Mouse (Mus musculus) lung, embryonic 14.5 days (tissue): ENCODE data around the gene Ccdc82. TPM values are rescaled to one million over a fixed set of nuclear protein-coding genes. Genes with fewer than 3 reads are reported as not detected.

Experiments used
- ATAC-seq: fragments of 200-750 bp; cut with Nextera tagmentation; 2 replicates; pipeline ENCODE4 v1.8.0; 2017; ENCODE audit warnings: mild to moderate bottlenecking, moderate TSS enrichment, moderate library complexity; ENCODE audit not compliant: insufficient read depth
- DNase-seq: peaks from one replicate; pipeline ENCODE4 v3.0.0-alpha.2; 2015
- H3K27ac ChIP-seq: fragments of 300-500 bp; sonication (generic); 2 replicates; pipeline ENCODE4 v1.5.1; 2014; ENCODE audit warnings: low read depth, mild to moderate bottlenecking, moderate library complexity
- H3K27me3 ChIP-seq: fragments of 300-500 bp; sonication (generic); 2 replicates; pipeline ENCODE4 v1.6.1; 2014; ENCODE audit warnings: low read length, control low read depth; ENCODE audit not compliant: insufficient read depth
- H3K36me3 ChIP-seq: fragments of 300-500 bp; sonication (generic); 2 replicates; pipeline ENCODE4 v1.6.1; 2014; ENCODE audit warnings: control low read depth; ENCODE audit not compliant: insufficient read depth
- H3K4me1 ChIP-seq: fragments of 300-500 bp; sonication (generic); 2 replicates; pipeline ENCODE4 v1.6.1; 2014; ENCODE audit warnings: antibody characterized with exemption, control low read depth; ENCODE audit not compliant: insufficient read depth
- H3K4me2 ChIP-seq: fragments of 300-500 bp; sonication (generic); 2 replicates; pipeline ENCODE4 v1.6.1; 2014; ENCODE audit warnings: mild to moderate bottlenecking
- H3K4me3 ChIP-seq: fragments of 300-500 bp; sonication (generic); 2 replicates; pipeline ENCODE4 v1.5.1; 2014; ENCODE audit warnings: low read depth, low read length
- H3K9ac ChIP-seq: fragments of 300-500 bp; sonication (generic); 2 replicates; pipeline ENCODE4 v1.6.1; 2014
- H3K9me3 ChIP-seq: fragments of 300-500 bp; sonication (generic); 2 replicates; pipeline ENCODE4 v1.6.1; 2016; ENCODE audit warnings: low read depth, low read length, control low read depth
- CTCF ChIP-seq: IDR thresholded peaks from 2 replicates; pipeline ENCODE4 v1.5.1; 2016; ENCODE audit warnings: antibody characterized with exemption, low read depth
- WGBS: fragments of 180-500 bp; shearing (Covaris S2); extraction: QIAGEN DNeasy Blood & Tissue Kit; methylation state at CpG from one replicate; pipeline ENCODE4 v1.1.7; 2014; 5-methylcytosine and 5-hydroxymethylcytosine counted together
- polyA plus RNA-seq: library from polyadenylated mRNA; unstranded; fragments of >200 nt; fragmentation: Nextera tagmentation; extraction: Ambion mirVana; gene quantifications from 2 replicates; pipeline ENCODE4 v1.2.1, GENCODE M21; 2014

Ccdc82 gene
- polyA plus RNA-seq, 1 experiment from 2014 or later, result 14.7 TPM

DNA sequence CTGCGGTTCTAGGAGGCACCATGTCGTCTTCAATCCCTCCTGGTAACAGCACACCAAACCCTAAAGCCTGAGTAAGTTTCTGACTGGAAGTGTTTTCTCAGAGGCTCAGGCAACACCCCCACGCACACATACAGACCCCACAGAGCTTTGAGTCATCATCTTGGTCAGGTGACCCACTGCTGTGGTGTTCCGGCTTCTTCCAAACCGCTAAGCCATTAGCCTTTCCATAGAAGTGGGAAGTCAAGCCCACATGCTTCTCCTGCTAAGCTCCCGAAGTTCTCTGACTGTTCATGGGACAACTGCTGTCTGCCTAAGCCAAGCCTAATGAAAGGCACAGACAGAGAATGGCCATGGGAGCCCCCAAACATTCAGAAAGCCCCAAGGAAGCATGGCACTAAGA, 52.4 kb downstream of the Ccdc82 start:
- peaks cover 40% of the 10 kb centered on the region for H3K4me1 ChIP-seq
- no peaks in the 10 kb centered on the region for H3K36me3 ChIP-seq
- TF ChIP-seq CTCF, result no peak
- no peak overlapping the region for H3K27ac ChIP-seq
- no peak for ATAC-seq
- peak overlapping the region; percentile 98 for H3K4me2 ChIP-seq
- 76% methylated on average over 6 of the region's 6 CpGs for WGBS
- H3K4me3 ChIP-seq, result peak overlapping the region; percentile 66
- no peaks in the 10 kb centered on the region for H3K27me3 ChIP-seq
- no peak for DNase-seq
- H3K9me3 ChIP-seq, result no peaks in the 10 kb centered on the region
- H3K9ac ChIP-seq, result no peak overlapping the region

DNA sequence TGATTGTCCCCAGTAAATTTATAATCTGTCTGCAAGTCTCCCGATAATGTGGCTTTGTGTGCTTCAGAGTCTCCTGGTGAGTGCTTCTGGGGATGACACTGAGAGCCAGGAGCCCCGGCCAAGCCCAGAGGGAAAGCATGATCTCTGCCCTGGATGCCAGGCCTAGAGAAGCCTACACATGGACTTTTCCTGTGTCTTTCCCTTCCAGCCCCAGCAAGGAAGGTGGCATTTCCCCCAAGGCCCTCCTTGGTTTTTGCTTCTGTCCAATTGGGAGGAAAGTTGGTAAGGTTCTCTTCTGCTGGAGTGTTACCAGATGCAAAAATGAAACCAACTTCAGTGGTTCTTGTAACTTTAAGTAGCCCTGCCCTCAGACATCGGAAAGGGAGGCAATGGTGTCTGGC, 53.3 kb downstream of the Ccdc82 start:
- peak overlapping the region; percentile 66 for H3K4me3 ChIP-seq

DNA sequence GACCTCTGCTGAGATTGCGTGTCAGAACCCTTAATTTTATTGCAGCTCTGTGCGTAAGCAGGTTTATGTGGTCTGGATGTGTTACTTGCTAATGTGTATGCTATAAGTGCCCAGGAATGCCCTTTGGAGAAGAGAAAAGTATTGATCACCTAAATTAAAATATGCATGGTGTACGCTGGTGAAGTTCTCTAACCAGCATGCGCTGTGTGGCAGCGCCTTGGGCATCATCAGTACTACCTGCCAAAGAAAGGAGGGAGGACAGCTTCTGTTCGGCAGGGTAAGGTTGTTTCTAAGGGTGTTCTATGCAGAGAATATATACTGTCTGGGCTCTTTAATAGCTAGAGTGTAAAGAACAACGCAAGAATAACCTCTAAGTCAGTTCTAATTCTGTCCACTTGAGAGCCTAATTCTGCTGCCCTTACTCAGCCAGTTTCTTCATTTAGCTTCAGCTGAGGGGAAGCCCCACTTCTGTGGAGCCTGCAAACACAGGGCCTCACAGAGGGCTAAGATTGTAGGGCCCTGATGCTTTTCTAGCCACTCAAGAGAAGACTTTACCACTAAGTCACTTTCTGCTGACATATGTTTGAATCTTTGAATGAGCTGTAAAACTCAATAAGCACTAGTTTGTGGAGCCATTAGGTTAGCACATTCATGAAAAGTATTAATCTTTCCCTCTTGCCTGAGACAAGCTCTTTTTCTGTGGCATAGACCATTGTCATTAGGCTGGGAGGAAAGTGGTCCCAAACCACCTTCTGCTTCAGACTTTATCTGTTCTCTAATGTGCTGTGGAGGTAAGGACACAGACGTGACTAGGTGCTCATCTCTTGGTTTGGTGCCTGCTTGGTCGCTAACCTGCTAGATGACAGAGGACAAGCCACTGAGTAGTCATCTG, 54.4 kb downstream of the Ccdc82 start:
- Histone ChIP-seq H3K27ac (no peak overlapping the region), H3K4me2 (peak overlapping the region; percentile 98), H3K9ac (0 out of 2 replicates have a peak overlapping the region, but pooled peaks have one; percentile 10), H3K36me3 (no peaks in the 10 kb centered on the region), H3K4me1 (peaks cover 44% of the 10 kb centered on the region), H3K9me3 (no peaks in the 10 kb centered on the region), H3K27me3 (no peaks in the 10 kb centered on the region), H3K4me3 (no peak overlapping the region)
- DNase-seq, result peak; percentile 29
- TF ChIP-seq CTCF, result no peak
- no peak for ATAC-seq
- WGBS, result 74% methylated on average over 9 of the region's 9 CpGs

More for the DNA sequence above, 53.3 kb downstream of the Ccdc82 start:
- no peak for DNase-seq
- Histone ChIP-seq H3K4me1 (peaks cover 44% of the 10 kb centered on the region), H3K36me3 (no peaks in the 10 kb centered on the region), H3K9me3 (no peaks in the 10 kb centered on the region), H3K27me3 (no peaks in the 10 kb centered on the region), H3K9ac (peak overlapping the region; percentile 10; the same call in 1 of the 2 replicates), H3K4me2 (peak overlapping the region; percentile 98), H3K27ac (no peak overlapping the region)
- 36% methylated on average over 3 of the region's 3 CpGs for WGBS
- no peak for ATAC-seq
- TF ChIP-seq CTCF, result no peak

DNA sequence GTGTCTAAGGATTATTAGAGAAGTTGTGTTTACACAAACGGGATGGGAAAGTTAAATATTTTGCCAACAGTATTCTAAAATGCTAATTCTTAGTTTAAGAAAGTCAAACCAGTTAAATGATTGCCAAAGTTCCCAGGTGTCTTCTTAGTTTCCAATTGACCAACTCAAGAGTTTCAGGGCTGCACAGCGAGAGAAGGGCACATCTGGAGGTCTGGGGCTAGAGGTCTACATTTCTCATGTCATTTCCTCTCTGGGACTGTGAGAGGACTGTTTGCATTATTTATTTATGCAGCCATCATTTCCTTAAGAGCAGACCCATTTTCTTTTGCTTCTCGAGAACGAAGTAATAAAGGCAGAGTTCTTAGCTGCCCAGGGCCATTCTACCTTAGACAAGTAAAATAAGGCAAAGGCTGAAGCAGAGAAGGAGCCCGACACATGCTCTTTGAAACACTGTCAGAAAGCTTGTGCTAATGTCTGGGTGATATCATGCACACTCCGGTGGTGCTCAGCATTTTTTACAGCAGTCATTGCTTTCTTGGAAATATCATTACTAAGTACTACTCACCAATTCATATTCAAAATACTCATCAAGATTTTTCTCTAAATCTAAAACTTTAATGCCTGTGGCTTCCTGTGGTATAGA, 55.5 kb downstream of the Ccdc82 start:
- Histone ChIP-seq H3K4me1 (peaks cover 44% of the 10 kb centered on the region), H3K27me3 (no peaks in the 10 kb centered on the region), H3K4me2 (peak overlapping the region; percentile 98; the same call in 1 of the 2 replicates), H3K4me3 (no peak overlapping the region), H3K27ac (no peak overlapping the region), H3K9me3 (no peaks in the 10 kb centered on the region), H3K36me3 (no peaks in the 10 kb centered on the region), H3K9ac (no peak overlapping the region)
- DNase-seq (no peak), ATAC-seq (no peak)
- WGBS, result 37% methylated on average over 6 of the region's 6 CpGs
- TF ChIP-seq CTCF, result no peak

DNA sequence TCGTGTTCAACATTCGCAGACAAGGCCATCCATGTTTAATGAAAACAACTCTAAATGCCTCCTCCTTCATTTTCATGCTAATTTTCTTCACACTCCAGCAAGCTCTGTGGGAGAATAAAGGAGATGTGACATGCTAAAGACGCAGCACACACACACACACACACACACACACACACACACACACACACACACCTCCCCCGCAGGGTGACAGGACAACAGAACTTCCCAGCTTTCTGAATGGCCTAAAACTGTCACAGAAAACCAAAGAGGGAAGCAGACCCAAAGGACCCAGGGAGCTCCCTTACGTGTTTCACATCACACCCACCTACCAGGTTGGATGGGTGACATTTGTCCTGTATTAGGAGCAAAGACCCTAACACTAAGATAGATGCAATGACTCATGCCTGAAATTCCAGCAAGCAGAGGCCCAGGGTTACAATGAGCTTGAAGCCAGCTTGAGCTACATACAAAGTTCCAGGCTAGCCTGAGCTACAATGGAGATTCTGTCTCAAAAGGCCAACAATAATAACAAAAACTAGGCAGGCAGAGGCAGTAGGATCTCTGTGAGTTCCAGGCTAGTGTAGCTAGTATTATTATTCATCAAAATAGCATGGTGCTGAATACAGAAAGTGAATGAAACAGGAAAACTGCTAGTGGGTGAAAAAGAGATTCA, 56.5 kb downstream of the Ccdc82 start:
- Histone ChIP-seq H3K4me2 (no peak overlapping the region), H3K27me3 (no peaks in the 10 kb centered on the region), H3K4me3 (no peak overlapping the region), H3K27ac (no peak overlapping the region), H3K9ac (no peak overlapping the region), H3K36me3 (no peaks in the 10 kb centered on the region), H3K4me1 (peaks cover 44% of the 10 kb centered on the region), H3K9me3 (no peaks in the 10 kb centered on the region)
- ATAC-seq (no peak), DNase-seq (no peak)
- no peak for TF ChIP-seq CTCF
- WGBS, result 81% methylated on average over 5 of the region's 5 CpGs

DNA sequence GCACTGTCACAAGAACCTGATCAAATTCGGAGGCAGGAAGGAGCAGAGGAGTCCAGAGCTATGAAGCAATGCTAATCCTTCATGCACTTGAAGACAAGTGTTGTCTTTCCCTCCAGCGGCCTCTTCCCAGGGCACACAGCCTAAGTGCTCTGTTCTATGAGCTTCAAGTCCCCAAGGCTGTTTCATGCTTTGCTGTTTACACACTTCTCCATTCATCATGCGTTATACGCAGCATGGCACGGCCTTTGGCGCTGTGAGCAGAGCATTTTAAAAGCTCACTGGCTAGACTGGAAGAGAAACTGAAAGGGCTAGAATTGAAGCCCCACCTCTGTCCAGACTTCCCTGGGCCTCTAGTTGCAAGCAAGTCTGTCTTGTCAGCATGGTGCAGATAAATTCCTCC, 57.2 kb downstream of the Ccdc82 start:
- Histone ChIP-seq H3K4me1 (peaks cover 40% of the 10 kb centered on the region), H3K9me3 (no peaks in the 10 kb centered on the region), H3K4me3 (no peak overlapping the region), H3K36me3 (no peaks in the 10 kb centered on the region), H3K27ac (no peak overlapping the region), H3K27me3 (no peaks in the 10 kb centered on the region), H3K9ac (no peak overlapping the region), H3K4me2 (no peak overlapping the region)
- DNase-seq, result peak; percentile 46
- TF ChIP-seq CTCF, result no peak
- 33% methylated on average over 6 of the region's 6 CpGs for WGBS
- peak; percentile 33; the same call in 1 of the 2 replicates for ATAC-seq
